Mouse (Mus musculus) liver, embryonic 14.5 days (tissue): ENCODE results near the gene Nt5c3b. TPM values are rescaled to one million over a fixed set of nuclear protein-coding genes. Genes with fewer than 3 reads are reported as not detected.

ENCODE experiments used
- ATAC-seq: fragments of 200-750 bp; cut with Nextera tagmentation; 2 replicates; pipeline ENCODE4 v1.8.0; 2017; ENCODE audit warnings: moderate number of reproducible peaks, mild to moderate bottlenecking, moderate library complexity; ENCODE audit not compliant: insufficient read depth
- DNase-seq, 3 experiments: peaks; one replicate each; pipeline ENCODE4 v3.0.0-alpha.2; 2012 to 2013; ENCODE audit warnings: low read depth in 3 of 3, low spot score in 3 of 3
- H3K27ac ChIP-seq: fragments of 300-500 bp; sonication (generic); 2 replicates; pipeline ENCODE4 v1.5.1; 2014; ENCODE audit warnings: moderate library complexity, mild to moderate bottlenecking, control low read depth, inconsistent platforms
- H3K27me3 ChIP-seq: fragments of 300-500 bp; sonication (generic); 2 replicates; pipeline ENCODE4 v1.6.1; 2014; ENCODE audit warnings: mild to moderate bottlenecking, low read length, moderate library complexity; ENCODE audit not compliant: control insufficient read depth, insufficient read depth
- H3K36me3 ChIP-seq: fragments of 300-500 bp; sonication (generic); replicated peaks from 2 replicates; pipeline ENCODE4 v1.6.1; 2014; ENCODE audit warnings: low read depth; ENCODE audit not compliant: control insufficient read depth, insufficient read depth
- H3K4me1 ChIP-seq, 2 experiments: fragments of 200-500 bp in 1 of 2; fragments of 300-500 bp in 1 of 2; sonication (generic) in 1 of 2; replicated peaks; 2 replicates each; pipeline ENCODE4 v1.6.1; 2012 to 2014; ENCODE audit warnings: antibody characterized with exemption in 1 of 2, inconsistent platforms in 1 of 2, low read length in 1 of 2; ENCODE audit not compliant: control insufficient read depth in 2 of 2, insufficient read depth in 2 of 2
- H3K4me2 ChIP-seq: fragments of 300-500 bp; sonication (generic); 2 replicates; pipeline ENCODE4 v1.6.1; 2014; ENCODE audit warnings: low read depth, mild to moderate bottlenecking, control low read depth, moderate library complexity
- H3K4me3 ChIP-seq, 2 experiments: fragments of 200-500 bp in 1 of 2; fragments of 300-500 bp in 1 of 2; sonication (generic) in 1 of 2; 2 replicates each; pipeline ENCODE4 v1.5.1; 2012 to 2014; ENCODE audit warnings: low read depth in 2 of 2, low read length in 2 of 2, mild to moderate bottlenecking in 2 of 2, control low read depth in 1 of 2, inconsistent platforms in 1 of 2, moderate library complexity in 1 of 2; ENCODE audit not compliant: insufficient read depth in 1 of 2
- H3K9ac ChIP-seq: fragments of 300-500 bp; sonication (generic); replicated peaks from 2 replicates; pipeline ENCODE4 v1.6.1; 2014; ENCODE audit warnings: mild to moderate bottlenecking, control low read depth, moderate library complexity
- H3K9me3 ChIP-seq: fragments of 300-500 bp; sonication (generic); 2 replicates; pipeline ENCODE4 v1.6.1; 2016; ENCODE audit warnings: low read length, mixed read lengths; ENCODE audit not compliant: control insufficient read depth
- CTCF ChIP-seq: IDR thresholded peaks from 2 replicates; pipeline ENCODE4 v1.5.1; 2016; ENCODE audit warnings: antibody characterized with exemption, low read depth, control low read depth
- EP300 ChIP-seq: IDR thresholded peaks from 2 replicates; pipeline ENCODE4 v1.6.1; 2016; ENCODE audit warnings: antibody characterized with exemption, low read depth
- WGBS: fragments of 180-500 bp; shearing (Covaris S2); extraction: QIAGEN DNeasy Blood & Tissue Kit; methylation state at CpG from one replicate; pipeline ENCODE4 v1.1.7; 2014; ENCODE audit not compliant: insufficient replicate concordance; 5-methylcytosine and 5-hydroxymethylcytosine counted together
- polyA plus RNA-seq, 2 experiments: library from polyadenylated mRNA; depleted of rRNA in 1 of 2; stranded (reverse) in 1 of 2; unstranded in 1 of 2; fragments of >200 nt; fragmentation: Nextera tagmentation in 1 of 2; extraction: Ambion mirVana in 1 of 2; gene quantifications; 2 replicates each; pipeline versions ENCODE4 v1.2.1 to v1.2.3; 2012 to 2014

Gene Nt5c3b
- polyA plus RNA-seq, 2 experiments = 13.0 to 15.5 TPM

DNA sequence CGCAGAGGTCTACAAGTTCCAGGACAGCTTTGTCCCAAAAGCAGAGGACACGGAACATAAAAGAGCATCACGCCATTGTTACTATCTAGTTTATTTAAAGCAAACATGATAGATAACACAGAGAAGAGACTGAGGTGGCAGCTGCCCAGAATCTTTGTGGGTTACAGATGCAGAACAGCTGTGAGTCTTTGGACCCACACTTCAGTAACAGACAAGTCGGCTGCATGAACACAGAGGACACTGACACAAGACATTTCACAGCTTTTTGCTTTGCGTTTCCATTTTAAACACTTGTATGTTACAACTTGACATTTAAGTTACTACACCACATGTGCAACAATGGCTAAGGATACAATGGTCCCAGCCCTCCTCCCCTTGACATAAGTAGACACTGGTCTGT lies 34.7 kb upstream of the Nt5c3b start:
- H3K4me1 ChIP-seq = peaks cover 2 to 4% of the 10 kb centered on the region in 2 experiments
- no peaks in the 10 kb centered on the region for H3K27me3 ChIP-seq
- TF ChIP-seq EP300 (no peak), CTCF (no peak)
- H3K9me3 ChIP-seq = no peaks in the 10 kb centered on the region
- DNase-seq = no peak
- peaks cover 13% of the 10 kb centered on the region for H3K36me3 ChIP-seq
- no peak overlapping the region for H3K4me3 ChIP-seq
- H3K27ac ChIP-seq = no peak overlapping the region
- 82% methylated on average over 5 of the region's 5 CpGs for WGBS
- H3K4me2 ChIP-seq = no peak overlapping the region
- no peak for ATAC-seq
- no peak overlapping the region for H3K9ac ChIP-seq

DNA sequence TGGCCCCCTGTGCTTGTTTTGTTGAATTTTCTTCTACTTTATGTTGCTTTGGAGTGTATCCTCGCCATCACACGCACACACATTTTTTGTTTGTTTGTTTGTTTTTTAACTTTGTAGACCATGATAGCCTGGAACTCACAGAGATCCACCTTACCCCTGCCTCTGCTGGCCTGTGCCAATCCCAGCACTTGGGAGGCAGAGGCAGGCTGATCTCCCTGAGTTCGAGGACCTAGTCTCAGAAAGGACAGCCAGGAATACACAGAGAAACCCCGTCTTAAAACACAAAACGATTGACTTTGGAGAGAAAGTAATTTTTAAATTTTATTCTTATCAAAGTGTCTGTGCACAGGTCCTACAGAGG lies 31.3 kb upstream of the Nt5c3b start:
- peak; percentile 56 for ATAC-seq
- Histone ChIP-seq H3K27me3 (no peaks in the 10 kb centered on the region), H3K4me1 (peaks cover 11 to 12% of the 10 kb centered on the region in 2 experiments), H3K9ac (no peak overlapping the region; the same call in 1 of the 2 replicates), H3K4me2 (peak overlapping the region; percentile 35), H3K27ac (no peak overlapping the region), H3K4me3 (peak overlapping the region in 1 of 2 experiments; percentile 91; a peak in 2 of 4 replicates), H3K9me3 (no peaks in the 10 kb centered on the region), H3K36me3 (peaks cover 2% of the 10 kb centered on the region; the same call in 1 of the 2 replicates)
- TF ChIP-seq CTCF = no peak
- TF ChIP-seq EP300 = no peak
- 21% methylated on average over 5 of the region's 5 CpGs for WGBS
- DNase-seq = no peak

DNA sequence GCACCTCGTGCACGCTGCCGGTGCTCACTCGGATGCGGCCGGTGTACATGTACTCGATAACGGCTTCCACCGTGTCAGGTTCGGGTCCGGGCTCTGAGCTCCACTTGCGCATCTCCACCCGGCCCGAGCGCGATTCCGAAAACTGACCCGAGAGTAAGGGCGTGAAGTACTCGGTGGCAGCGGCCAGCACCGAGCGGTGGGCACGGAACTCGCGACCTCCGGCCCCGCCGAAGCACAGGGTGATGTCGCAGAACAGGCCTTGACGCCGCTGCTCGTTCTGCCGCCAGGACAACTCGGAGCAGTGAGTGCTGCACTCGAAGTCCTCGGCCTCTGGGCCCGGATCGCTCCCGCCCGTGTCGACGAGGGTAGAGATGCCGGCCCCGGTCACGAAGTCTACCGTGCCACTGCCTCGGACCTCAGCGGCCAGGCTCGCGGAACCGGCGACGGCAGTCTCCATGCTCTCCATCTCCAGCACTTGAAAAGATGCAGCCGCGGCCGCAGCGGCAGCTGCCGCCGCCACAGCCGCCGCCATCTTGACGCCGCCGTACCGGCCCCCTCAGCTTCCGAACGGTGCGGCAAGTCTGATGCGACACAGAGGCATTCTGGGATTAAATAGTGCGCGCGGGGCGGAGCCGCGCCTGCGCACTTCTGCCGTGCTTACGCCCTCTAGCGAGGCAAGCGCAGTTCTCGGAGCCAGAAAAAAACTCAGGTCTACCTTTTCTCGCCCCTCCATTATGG lies 30.8 kb upstream of the Nt5c3b start, which contains the start of gene Klhl11:
Gene Klhl11, minus strand, starts transcription at position 545 of the 738 bp plus-strand sequence.
- DNase-seq (peak; percentile 83 to 88 (median 83)), ATAC-seq (peak; percentile 94)
- Histone ChIP-seq H3K27me3 (no peaks in the 10 kb centered on the region), H3K36me3 (peaks cover 2% of the 10 kb centered on the region; the same call in 1 of the 2 replicates), H3K27ac (peak within 1 kb of the TSS; percentile 43), H3K9me3 (no peaks in the 10 kb centered on the region), H3K4me2 (peak within 1 kb of the TSS; percentile 82), H3K4me1 (peaks cover 11 to 12% of the 10 kb centered on the region in 2 experiments), H3K4me3 (peak within 1 kb of the TSS; percentile 89 to 91), H3K9ac (peak within 1 kb of the TSS; percentile 91)
- WGBS = under 1% methylated on average over 83 of the region's 83 CpGs
- TF ChIP-seq EP300 (peak; percentile 31; the same call in 1 of the 2 replicates), CTCF (peak; percentile 87)

DNA sequence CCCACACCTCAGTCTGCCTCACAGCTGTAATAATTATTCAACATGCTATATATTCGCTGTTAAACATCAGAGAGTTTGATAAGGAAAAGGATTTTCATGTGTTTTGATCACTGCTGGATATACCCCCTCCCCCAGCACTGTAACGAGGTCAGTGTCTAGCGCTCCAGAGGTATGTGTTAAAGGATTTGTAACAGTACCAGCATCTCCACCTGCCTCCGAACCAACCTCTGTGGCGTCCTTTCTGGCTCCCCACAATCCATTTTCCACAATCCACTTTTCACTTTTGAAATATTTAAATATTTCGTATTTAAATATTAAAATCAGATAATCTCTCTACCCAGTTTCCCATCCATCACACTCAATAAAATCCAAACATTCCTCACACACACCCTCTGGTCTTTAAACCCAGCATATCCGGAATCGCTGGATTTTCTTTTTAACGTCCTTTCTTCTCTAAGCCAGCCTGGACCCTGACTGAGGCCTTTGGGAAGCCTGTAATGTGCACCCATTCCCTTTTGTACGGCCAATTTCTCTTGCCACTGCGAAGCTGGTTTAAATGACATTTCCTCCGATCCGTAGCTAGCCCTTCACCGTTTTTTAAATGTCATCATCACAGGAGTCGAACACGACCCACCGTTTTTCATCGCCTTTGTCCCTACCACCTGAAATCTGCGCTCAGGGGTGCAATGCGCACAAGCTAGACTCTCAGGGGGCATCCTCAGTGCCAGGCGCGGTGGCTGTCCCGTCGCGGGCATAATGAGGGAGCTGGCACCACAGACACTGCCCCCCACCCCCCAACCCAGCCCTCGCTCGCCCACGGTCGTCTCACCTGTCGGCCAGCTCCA lies 30.0 kb upstream of the Nt5c3b start:
- no peak for ATAC-seq
- WGBS = 8% methylated on average over 30 of the region's 30 CpGs
- no peaks in the 10 kb centered on the region for H3K27me3 ChIP-seq

DNA sequence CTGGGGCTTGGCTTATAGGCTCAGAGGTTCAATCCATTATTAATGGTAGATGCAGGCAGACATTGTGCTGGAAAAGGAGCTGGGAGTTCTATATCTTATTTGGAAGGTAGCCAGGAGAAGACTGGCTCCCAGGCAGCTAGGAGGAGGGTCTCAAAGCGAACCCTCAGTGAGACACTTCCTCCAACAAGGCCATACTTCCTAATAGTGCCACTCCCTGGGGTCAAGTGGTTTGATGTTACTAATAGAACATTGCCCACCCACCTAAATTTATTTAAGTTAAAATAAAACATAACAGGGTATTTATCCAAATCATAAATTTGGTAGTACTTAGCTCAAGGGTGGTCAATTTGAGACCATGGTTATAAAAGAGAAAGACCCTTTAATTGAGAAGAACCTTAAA lies 24.2 kb upstream of the Nt5c3b start:
- DNase-seq (no peak), ATAC-seq (no peak)
- TF ChIP-seq EP300 = no peak
- TF ChIP-seq CTCF = no peak
- Histone ChIP-seq H3K4me3 (no peak overlapping the region), H3K9ac (no peak overlapping the region), H3K27me3 (no peaks in the 10 kb centered on the region), H3K27ac (no peak overlapping the region), H3K9me3 (no peaks in the 10 kb centered on the region), H3K4me1 (peaks cover 9 to 13% of the 10 kb centered on the region in 2 experiments), H3K4me2 (no peak overlapping the region), H3K36me3 (peaks cover 15% of the 10 kb centered on the region)
- 22% methylated on average over 1 of the region's 1 CpGs for WGBS

More for the DNA sequence above, 30.0 kb upstream of the Nt5c3b start:
- no peak overlapping the region for H3K27ac ChIP-seq
- no peak for DNase-seq
- H3K9ac ChIP-seq = peak overlapping the region; percentile 91
- peak overlapping the region; percentile 89 to 91 for H3K4me3 ChIP-seq
- no peaks in the 10 kb centered on the region for H3K36me3 ChIP-seq
- TF ChIP-seq EP300 (no peak), CTCF (no peak)
- H3K4me1 ChIP-seq = peaks cover 11 to 12% of the 10 kb centered on the region in 2 experiments
- H3K4me2 ChIP-seq = peak overlapping the region; percentile 82
- H3K9me3 ChIP-seq = no peaks in the 10 kb centered on the region
